Mouse (Mus musculus) bone marrow, adult 2 months (tissue): ENCODE data around the gene Afmid.

Experiments
- CTCF ChIP-seq: fragments of 200-500 bp; IDR thresholded peaks from 2 replicates; pipeline ENCODE4 v1.5.1; 2011; ENCODE audit warnings: low read length, control low read depth; ENCODE audit not compliant: control insufficient read depth, insufficient read depth
- POLR2A ChIP-seq: fragments of 200-500 bp; IDR thresholded peaks from 2 replicates; pipeline ENCODE4 v1.6.1; 2011; ENCODE audit warnings: low read depth, mild to moderate bottlenecking, control low read depth, low read length, borderline replicate concordance; ENCODE audit not compliant: control insufficient read depth

GRCm38 (mm10) chr11:117838572-117838971 lies 12.8 kb downstream of the Afmid start:
- TF ChIP-seq POLR2A, result no peak
- no peak for TF ChIP-seq CTCF
